Mouse (Mus musculus) forebrain, embryonic 10.5 days (tissue): ENCODE measurements at regions not wholly inside any gene's neighbourhood (a gene's known extent, or its start where the extent isn't known, plus 50 kb on each side); places are given as distances from the start of the nearest gene placed in this dataset.
A peak's percentile ranks its signal among the peaks of the same experiment; 100 is the strongest.

Experiments
- DNase-seq: peaks from one replicate; pipeline ENCODE4 v3.0.0-alpha.2; 2017; ENCODE audit warnings: low spot score; ENCODE audit errors: extremely low spot score
- H3K27ac ChIP-seq: fragments of 300-500 bp; sonication (generic); 2 replicates; pipeline ENCODE4 v1.5.1; 2016; ENCODE audit warnings: mild to moderate bottlenecking
- H3K27me3 ChIP-seq: fragments of 300-500 bp; sonication (generic); 2 replicates; pipeline ENCODE4 v1.6.1; 2016; ENCODE audit warnings: mild to moderate bottlenecking; ENCODE audit not compliant: poor library complexity, severe bottlenecking
- H3K36me3 ChIP-seq: fragments of 300-500 bp; sonication (generic); replicated peaks from 2 replicates; pipeline ENCODE4 v1.6.1; 2016; ENCODE audit warnings: mild to moderate bottlenecking, moderate library complexity
- H3K4me1 ChIP-seq: fragments of 300-500 bp; sonication (generic); 2 replicates; pipeline ENCODE4 v1.6.1; 2016
- H3K4me3 ChIP-seq: fragments of 300-500 bp; sonication (generic); 2 replicates; pipeline ENCODE4 v1.5.1; 2016; ENCODE audit warnings: mild to moderate bottlenecking, moderate library complexity
- H3K9me3 ChIP-seq: fragments of 300-500 bp; sonication (generic); 2 replicates; pipeline ENCODE4 v1.6.1; 2016; ENCODE audit warnings: mild to moderate bottlenecking, moderate library complexity
- WGBS: fragments of 180-500 bp; shearing (Covaris S2); methylation state at CpG from one replicate; pipeline ENCODE4 v1.1.7; 2016; 5-methylcytosine and 5-hydroxymethylcytosine counted together

- Histone ChIP-seq H3K36me3 (no peaks in the 10 kb centered on the region), H3K9me3 (no peaks in the 10 kb centered on the region), H3K27ac (no peak overlapping the region), H3K4me1 (no peaks in the 10 kb centered on the region), H3K27me3 (no peaks in the 10 kb centered on the region), H3K4me3 (no peak overlapping the region)
- 73% methylated on average over 2 of the region's 2 CpGs for WGBS
- DNase-seq: no peak
Observed at GRCm38 (mm10) chr1:13927964-13928363, 2165.2 kb downstream of the 4930444P10Rik start.

- no peak for DNase-seq
- no peaks in the 10 kb centered on the region for H3K4me1 ChIP-seq
Observed at GRCm38 (mm10) chr1:13925994-13926393, 2167.1 kb downstream of the 4930444P10Rik start.

DNA sequence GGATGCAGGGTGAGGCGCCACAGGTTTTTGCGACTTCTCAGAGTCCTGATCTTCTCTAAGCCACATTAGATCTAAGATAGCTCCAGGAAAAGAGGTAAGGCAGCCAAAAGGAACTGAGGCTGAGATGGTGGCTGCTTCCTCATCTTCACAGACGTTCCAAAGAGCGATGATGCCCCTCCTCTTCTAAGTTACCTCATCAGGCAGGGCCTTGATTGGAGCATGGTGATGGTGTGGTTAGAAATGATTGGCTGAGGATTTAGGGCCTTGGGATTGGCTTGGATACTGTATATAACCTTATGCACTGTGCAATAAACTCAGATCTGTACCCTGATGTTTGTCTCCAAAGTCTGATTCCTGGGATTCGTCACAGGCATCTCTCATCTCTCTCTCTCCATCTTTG is 2177.9 kb downstream of the 4930444P10Rik start:
- H3K27ac ChIP-seq: no peak overlapping the region
- WGBS: 95% methylated on average over 5 of the region's 5 CpGs
- no peaks in the 10 kb centered on the region for H3K9me3 ChIP-seq
- no peaks in the 10 kb centered on the region for H3K27me3 ChIP-seq
- no peaks in the 10 kb centered on the region for H3K36me3 ChIP-seq
- H3K4me3 ChIP-seq: no peak overlapping the region
- no peak for DNase-seq
- no peaks in the 10 kb centered on the region for H3K4me1 ChIP-seq

More at GRCm38 (mm10) chr1:13925994-13926393, 2167.1 kb downstream of the 4930444P10Rik start:
- Histone ChIP-seq H3K9me3 (peaks cover 4% of the 10 kb centered on the region; the same call in 1 of the 2 replicates), H3K27ac (no peak overlapping the region), H3K27me3 (no peaks in the 10 kb centered on the region), H3K36me3 (no peaks in the 10 kb centered on the region), H3K4me3 (no peak overlapping the region)
- 83% methylated on average over 2 of the region's 2 CpGs for WGBS

DNA sequence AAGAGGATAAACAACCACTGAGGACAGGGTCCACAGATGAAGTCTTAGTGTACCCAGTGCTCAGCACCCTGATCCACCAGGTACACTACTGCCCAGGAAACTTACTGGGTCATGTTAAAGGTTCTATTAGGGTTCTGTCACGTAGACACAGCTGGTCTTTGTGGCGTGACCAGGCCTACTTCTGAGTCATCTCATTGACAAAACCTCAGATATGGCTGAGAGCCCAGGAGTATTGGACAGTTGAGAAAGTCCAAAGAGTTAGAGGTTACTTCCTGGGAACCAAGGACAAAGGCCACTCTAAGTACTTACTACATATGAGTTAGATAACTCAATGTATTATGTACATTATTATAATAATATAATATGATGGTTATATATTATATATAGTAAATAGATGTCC is 2214.0 kb downstream of the 4930444P10Rik start:
- Histone ChIP-seq H3K36me3 (no peaks in the 10 kb centered on the region), H3K4me1 (no peaks in the 10 kb centered on the region), H3K27ac (no peak overlapping the region), H3K9me3 (no peaks in the 10 kb centered on the region), H3K4me3 (no peak overlapping the region), H3K27me3 (no peaks in the 10 kb centered on the region)
- no peak for DNase-seq
- 91% methylated on average over 2 of the region's 2 CpGs for WGBS

DNA sequence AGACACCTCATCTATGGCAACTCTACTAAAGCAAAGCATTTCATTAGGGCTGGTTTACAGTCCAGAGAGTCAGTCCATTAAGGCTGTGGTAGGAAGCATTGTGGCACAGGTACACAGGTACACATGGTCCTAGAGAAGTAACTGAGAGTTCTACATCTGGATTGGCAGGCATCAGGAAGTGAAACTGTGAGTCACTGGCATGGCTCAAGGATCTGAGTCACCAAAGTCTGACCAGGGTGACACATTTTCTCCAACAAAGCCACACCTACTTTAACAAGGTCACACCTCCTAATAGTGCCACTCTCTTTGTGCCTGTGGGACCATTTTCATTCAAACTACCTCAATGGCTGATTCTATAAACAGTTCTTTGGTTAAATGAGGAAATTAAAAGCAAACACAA is 2219.2 kb downstream of the 4930444P10Rik start:
- Histone ChIP-seq H3K9me3 (no peaks in the 10 kb centered on the region), H3K4me1 (no peaks in the 10 kb centered on the region), H3K36me3 (no peaks in the 10 kb centered on the region), H3K27ac (no peak overlapping the region), H3K27me3 (no peaks in the 10 kb centered on the region), H3K4me3 (no peak overlapping the region)
- DNase-seq: no peak

DNA sequence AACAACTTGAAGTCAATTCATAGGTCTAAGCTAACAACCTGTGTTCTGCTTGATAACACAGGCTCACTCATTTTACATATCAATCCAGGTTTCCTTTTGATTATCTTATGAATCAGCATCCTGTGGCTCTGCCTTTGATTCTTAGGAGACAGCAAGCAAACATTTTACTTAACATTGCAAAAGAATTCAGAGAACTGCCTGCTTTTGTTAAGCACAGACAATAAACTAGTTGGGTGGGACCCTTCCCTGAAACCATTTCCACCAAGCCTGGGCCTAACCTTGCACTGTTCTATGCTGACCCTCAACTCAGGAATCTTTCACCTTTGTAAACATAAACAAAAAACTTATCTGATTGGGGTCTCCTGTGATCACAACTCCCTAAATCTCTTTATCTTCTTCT is 2220.6 kb downstream of the 4930444P10Rik start:
- no peak for DNase-seq
- H3K36me3 ChIP-seq: no peaks in the 10 kb centered on the region
- H3K27ac ChIP-seq: no peak overlapping the region
- no peak overlapping the region for H3K4me3 ChIP-seq
- no peaks in the 10 kb centered on the region for H3K9me3 ChIP-seq
- H3K4me1 ChIP-seq: no peaks in the 10 kb centered on the region
- no peaks in the 10 kb centered on the region for H3K27me3 ChIP-seq

GRCm38 (mm10) chr1:13870631-13871286 is 2222.4 kb downstream of the 4930444P10Rik start:
- WGBS: 85% methylated on average over 3 of the region's 3 CpGs
- DNase-seq: no peak
- H3K9me3 ChIP-seq: no peaks in the 10 kb centered on the region

GRCm38 (mm10) chr1:13865713-13866112 is 2227.4 kb downstream of the 4930444P10Rik start:
- Histone ChIP-seq H3K4me1 (peaks cover 23% of the 10 kb centered on the region), H3K27ac (no peak overlapping the region), H3K27me3 (peaks cover 31% of the 10 kb centered on the region), H3K9me3 (no peaks in the 10 kb centered on the region), H3K4me3 (no peak overlapping the region), H3K36me3 (no peaks in the 10 kb centered on the region)
- no peak for DNase-seq

More at GRCm38 (mm10) chr1:13870631-13871286, 2222.4 kb downstream of the 4930444P10Rik start:
- no peak overlapping the region for H3K27ac ChIP-seq
- no peaks in the 10 kb centered on the region for H3K4me1 ChIP-seq
- no peaks in the 10 kb centered on the region for H3K36me3 ChIP-seq
- no peak overlapping the region for H3K4me3 ChIP-seq
- no peaks in the 10 kb centered on the region for H3K27me3 ChIP-seq

DNA sequence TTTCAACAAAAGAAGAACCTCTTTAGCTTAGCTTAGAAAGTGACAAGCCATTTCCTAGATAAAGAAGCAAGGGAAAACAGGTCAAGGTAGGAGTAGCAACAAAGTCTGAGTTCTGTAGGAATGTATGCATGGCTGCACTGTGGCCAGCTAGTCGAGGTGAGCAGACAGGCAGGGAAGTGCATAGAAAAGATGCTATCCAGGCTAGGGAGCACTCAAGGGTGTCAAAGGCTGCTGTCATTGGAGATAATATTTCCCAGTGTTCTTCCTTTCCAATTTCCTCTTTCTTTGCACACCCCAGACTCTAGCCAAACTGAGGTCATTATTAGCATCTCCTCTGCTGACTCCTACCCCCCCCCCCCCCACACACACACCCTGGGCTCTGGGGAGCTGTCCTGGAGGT is 2229.4 kb downstream of the 4930444P10Rik start:
- Histone ChIP-seq H3K4me3 (no peak overlapping the region), H3K9me3 (no peaks in the 10 kb centered on the region), H3K4me1 (peaks cover 43% of the 10 kb centered on the region), H3K36me3 (no peaks in the 10 kb centered on the region), H3K27me3 (peaks cover 51% of the 10 kb centered on the region), H3K27ac (no peak overlapping the region)
- no peak for DNase-seq
- 69% methylated on average over 1 of the region's 1 CpGs for WGBS

DNA sequence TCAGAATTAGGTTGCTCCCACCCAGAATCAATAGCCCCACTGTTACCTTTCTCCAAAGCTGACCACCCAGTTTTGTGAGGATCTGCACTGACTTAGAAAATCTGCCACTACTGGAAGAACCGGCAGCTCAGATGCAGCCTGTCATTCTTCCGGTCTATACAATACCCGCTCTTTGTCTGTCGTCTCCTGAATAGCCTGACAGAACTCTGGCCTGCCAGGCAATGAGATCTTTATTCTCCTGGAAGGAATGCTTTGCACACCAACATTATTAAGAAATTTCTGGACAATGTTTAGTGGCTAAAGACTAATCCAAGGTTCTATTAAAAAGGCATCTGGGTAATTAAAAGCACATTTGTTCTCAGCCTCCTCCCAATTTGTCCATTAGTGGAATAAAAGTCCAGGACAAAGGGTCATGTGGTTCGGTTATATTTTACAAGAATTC is 2232.0 kb downstream of the 4930444P10Rik start:
- DNase-seq: peak; percentile 40
- Histone ChIP-seq H3K27ac (peak overlapping the region; percentile 58; the same call in 1 of the 2 replicates), H3K4me1 (peaks cover 48% of the 10 kb centered on the region), H3K4me3 (no peak overlapping the region), H3K36me3 (no peaks in the 10 kb centered on the region), H3K27me3 (peaks cover 76% of the 10 kb centered on the region), H3K9me3 (no peaks in the 10 kb centered on the region)
- 12% methylated on average over 5 of the region's 5 CpGs for WGBS

DNA sequence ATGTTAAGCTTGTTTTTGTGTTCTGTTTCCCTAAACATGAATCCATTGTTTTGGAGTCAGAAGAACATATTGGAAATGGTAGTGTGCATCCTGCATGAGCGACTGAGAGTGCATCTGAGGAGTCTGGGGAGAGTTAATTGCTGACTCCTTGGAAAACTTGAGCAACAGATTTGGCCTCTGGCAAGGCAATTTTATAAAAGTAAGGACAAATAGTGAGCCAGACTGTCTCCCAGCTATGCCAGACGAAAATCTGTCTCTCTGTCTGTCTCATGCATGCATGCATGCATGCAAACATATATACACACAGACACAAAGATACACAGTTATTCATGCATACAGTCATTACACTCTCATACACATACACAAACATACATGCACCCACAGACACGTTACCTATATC is 2232.7 kb downstream of the 4930444P10Rik start:
- peak overlapping the region; percentile 56; the same call in 1 of the 2 replicates for H3K27ac ChIP-seq
- DNase-seq: no peak
- H3K9me3 ChIP-seq: no peaks in the 10 kb centered on the region
- WGBS: 34% methylated on average over 3 of the region's 3 CpGs
- peaks cover 48% of the 10 kb centered on the region for H3K4me1 ChIP-seq
- no peak overlapping the region for H3K4me3 ChIP-seq
- H3K27me3 ChIP-seq: peaks cover 82% of the 10 kb centered on the region
- no peaks in the 10 kb centered on the region for H3K36me3 ChIP-seq

DNA sequence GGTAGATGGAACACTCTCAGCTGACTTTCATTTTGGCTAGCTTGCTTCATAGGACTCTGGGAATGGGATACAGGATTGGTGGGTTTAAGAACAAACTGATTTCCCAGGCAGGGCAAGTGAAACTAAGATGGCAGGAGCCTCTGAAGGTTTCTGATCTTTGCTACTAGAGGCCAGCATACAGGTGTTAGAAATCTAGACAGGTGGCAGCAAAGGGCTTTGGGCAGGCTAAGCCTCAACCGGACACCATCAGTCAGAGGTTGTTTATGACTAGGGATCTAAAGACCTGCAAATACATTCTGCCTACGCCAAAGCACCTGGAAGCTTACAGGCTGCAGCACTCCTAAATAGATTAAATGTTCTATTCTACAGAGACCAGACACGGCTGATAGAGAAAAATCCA is 2233.4 kb downstream of the 4930444P10Rik start:
- Histone ChIP-seq H3K27ac (no peak overlapping the region), H3K4me1 (peaks cover 48% of the 10 kb centered on the region), H3K9me3 (no peaks in the 10 kb centered on the region), H3K27me3 (peaks cover 87% of the 10 kb centered on the region), H3K36me3 (no peaks in the 10 kb centered on the region), H3K4me3 (no peak overlapping the region)
- no peak for DNase-seq
- 62% methylated on average over 3 of the region's 3 CpGs for WGBS

- H3K27ac ChIP-seq: no peak overlapping the region
- no peaks in the 10 kb centered on the region for H3K9me3 ChIP-seq
- H3K4me3 ChIP-seq: no peak overlapping the region
- H3K27me3 ChIP-seq: peaks cover 79% of the 10 kb centered on the region
- WGBS: 39% methylated on average over 6 of the region's 6 CpGs
- no peaks in the 10 kb centered on the region for H3K36me3 ChIP-seq
- H3K4me1 ChIP-seq: peaks cover 48% of the 10 kb centered on the region
- DNase-seq: no peak
Observed at GRCm38 (mm10) chr1:13858371-13859018, 2234.6 kb downstream of the 4930444P10Rik start.
